Mouse (Mus musculus) liver, adult 2 months (tissue): ENCODE data around the gene Dmrt1.

ENCODE experiments used
- CTCF ChIP-seq: fragments of 200-500 bp; IDR thresholded peaks from 2 replicates; pipeline ENCODE4 v1.5.1; 2011; ENCODE audit warnings: low read depth, low read length, control low read depth
- POLR2A ChIP-seq: fragments of 200-500 bp; IDR thresholded peaks from 2 replicates; pipeline ENCODE4 v1.6.1; 2011; ENCODE audit warnings: low read length, control low read depth; ENCODE audit not compliant: insufficient read depth; ENCODE audit errors: extremely low read depth

- TF ChIP-seq POLR2A (no peak), CTCF (no peak)
Measured at GRCm38 (mm10) chr19:25610015-25610410, 104.6 kb downstream of the Dmrt1 start, which contains the start of gene Dmrt3.
